31 mouse cellular contexts compared by ENCODE assay signal in genomic region chr19:42051351-42051750, GRCm38 (mm10). TPM values are rescaled to one million over a fixed set of nuclear protein-coding genes. Genes with fewer than 3 reads are reported as not detected.
"Had no signal": no experiment of that assay in that cellular context is flagged by ENCODE, and none has a peak within 500 bp of the region (broad histone marks: within the 10 kb centered on the region; RNA-seq: fewer than 3 reads in every experiment).

No protein-coding gene starts in this region.

- H3K36me3 ChIP-seq: heart, embryonic 13.5 days; heart, embryonic 15.5 days; hindbrain, embryonic 13.5 days; hindbrain, embryonic 15.5 days; kidney, embryonic 15.5 days; limb, embryonic 10.5 days; limb, embryonic 12.5 days had no signal

- H3K27me3 ChIP-seq: heart, embryonic 13.5 days; heart, embryonic 15.5 days; hindbrain, embryonic 13.5 days; hindbrain, embryonic 15.5 days; kidney, embryonic 15.5 days; limb, embryonic 12.5 days had no signal

- H3K27ac ChIP-seq: heart, adult 2 months; heart, embryonic 13.5 days; heart, embryonic 15.5 days; hindbrain, embryonic 13.5 days; hindbrain, embryonic 15.5 days; hindbrain, postnatal 0 days; kidney, embryonic 15.5 days; kidney, postnatal 0 days; left cerebral cortex, adult 2 months; limb, embryonic 10.5 days; limb, embryonic 12.5 days had no signal

- H3K4me1 ChIP-seq: heart, embryonic 13.5 days; hindbrain, embryonic 13.5 days; hindbrain, embryonic 15.5 days; limb, embryonic 12.5 days had no signal

- H3K4me3 ChIP-seq: heart, adult 2 months; heart, embryonic 13.5 days; heart, embryonic 15.5 days; hindbrain, embryonic 13.5 days; hindbrain, embryonic 15.5 days; kidney, embryonic 15.5 days; left cerebral cortex, adult 2 months; limb, embryonic 10.5 days; limb, embryonic 12.5 days had no signal

- DNase-seq: gastrocnemius, postnatal 14 days; gastrocnemius, postnatal 36 days; heart, adult 11 months; heart, adult 2 months; heart, postnatal 14 days; heart, postnatal 36 days; kidney, adult 11 months; kidney, adult 2 months; kidney, adult 9 months; kidney, postnatal 14 days; kidney, postnatal 36 days; layer of hippocampus, adult 9-11 months; liver had no signal

- ATAC-seq: hindbrain, postnatal 0 days; intestine, embryonic 16.5 days had no signal

- H3K4me2 ChIP-seq: heart, embryonic 11.5 days; heart, embryonic 13.5 days; heart, embryonic 15.5 days; hindbrain, embryonic 13.5 days; hindbrain, embryonic 15.5 days; kidney, embryonic 15.5 days; limb, embryonic 12.5 days had no signal

- H3K9ac ChIP-seq: heart, embryonic 13.5 days; heart, embryonic 15.5 days; hindbrain, embryonic 13.5 days; hindbrain, embryonic 15.5 days; kidney, embryonic 15.5 days; limb, embryonic 12.5 days had no signal

- H3K9me3 ChIP-seq: heart, embryonic 13.5 days; heart, embryonic 15.5 days; hindbrain, embryonic 13.5 days; hindbrain, embryonic 15.5 days; kidney, embryonic 15.5 days; limb, embryonic 10.5 days; limb, embryonic 12.5 days had no signal

RNA-seq across cellular contexts. Expression of gene 4933411K16Rik, which starts 0.7 kb away (rescaled TPM):
- total RNA-seq: heart, postnatal 36 days; hematopoietic stem cell, adult 5-6 weeks had no signal
- polyA plus RNA-seq: heart, embryonic 11.5 days; heart, embryonic 13.5 days; heart, embryonic 15.5 days; heart, postnatal 0 days; hindbrain, embryonic 11.5 days; hindbrain, embryonic 13.5 days; hindbrain, postnatal 0 days; intestine, embryonic 14.5 days; limb, embryonic 12.5 days had no signal

RNA-seq across cellular contexts. Expression of gene Ankrd2, which starts 15.6 kb away (rescaled TPM):
- total RNA-seq: heart, postnatal 14 days; hematopoietic stem cell, adult 5-6 weeks; left cerebral cortex, postnatal 36 days had no signal
- polyA plus RNA-seq: heart, adult 2 months; heart, embryonic 11.5 days; heart, embryonic 13.5 days; heart, embryonic 15.5 days; hindbrain, embryonic 11.5 days; kidney, embryonic 15.5 days; large intestine, adult 2 months; limb, embryonic 10.5 days had no signal
